Mouse (Mus musculus) retina, embryonic 14.5 days (tissue): ENCODE results near the gene Ddr2.

Experiments used
- DNase-seq: peaks from one replicate; pipeline ENCODE4 v3.0.0-alpha.2; 2015; ENCODE audit warnings: low spot score

The Ddr2 gene

DNA sequence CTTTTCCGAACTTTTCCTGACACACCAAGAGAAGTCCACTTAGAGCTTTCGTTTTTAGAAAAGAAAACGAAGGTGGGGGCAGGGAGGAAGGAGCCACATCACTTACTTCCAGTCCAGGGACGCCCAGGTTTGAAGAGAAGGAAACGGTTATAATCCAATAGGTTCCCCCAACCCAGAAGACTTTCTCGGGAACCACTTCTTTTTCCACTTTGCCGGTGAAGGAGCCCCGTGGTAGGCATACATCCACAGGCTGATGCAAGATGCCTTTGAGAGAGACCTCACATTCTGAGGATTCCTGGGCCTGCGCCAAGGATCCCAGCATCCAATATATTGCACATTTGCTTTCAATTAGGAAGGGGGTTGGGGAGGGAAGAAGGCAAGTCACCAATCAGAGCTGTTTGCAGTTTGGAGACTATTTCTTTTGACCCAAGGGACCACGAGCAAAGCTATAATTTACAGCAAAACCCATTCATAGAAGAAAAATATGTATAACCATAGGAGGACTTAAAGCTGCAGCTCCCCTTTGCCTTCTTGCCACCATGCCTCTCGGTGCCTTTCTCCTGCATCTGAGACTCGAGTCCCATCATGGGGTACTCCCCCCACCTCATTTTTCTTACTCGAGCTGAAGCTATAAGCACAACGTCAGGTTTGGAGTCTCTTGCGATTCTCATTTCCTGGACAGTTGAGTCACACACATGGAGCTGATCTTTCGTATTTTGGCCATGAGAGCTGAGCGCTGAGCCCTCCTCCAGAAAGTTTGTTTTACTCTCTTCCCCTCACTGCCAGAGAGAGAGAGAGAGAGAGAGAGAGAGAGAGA is at the start of gene Ddr2:
Ddr2 (minus strand) TSS at position 247 of the 817 bp plus-strand sequence.
- DNase-seq, result no peak

DNA sequence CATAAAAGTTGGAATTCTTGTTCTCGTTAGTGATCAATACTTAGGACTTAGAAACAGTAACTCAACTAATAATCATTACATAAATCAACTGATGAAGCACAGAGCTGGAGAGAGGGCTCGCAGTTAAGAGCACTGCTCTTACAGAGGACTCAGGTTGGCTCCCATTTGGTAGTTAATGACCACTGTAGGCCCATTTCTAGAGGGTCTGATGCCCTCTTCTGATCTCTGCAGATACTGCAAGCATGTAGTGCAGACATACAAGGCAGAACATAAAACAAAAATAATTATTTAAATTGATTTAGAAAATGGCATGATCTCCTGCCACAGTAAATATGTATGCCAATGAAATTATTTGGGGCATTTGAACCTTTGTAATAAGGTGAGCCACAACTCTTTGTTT is 49.1 kb upstream of the Ddr2 start:
- no peak for DNase-seq

DNA sequence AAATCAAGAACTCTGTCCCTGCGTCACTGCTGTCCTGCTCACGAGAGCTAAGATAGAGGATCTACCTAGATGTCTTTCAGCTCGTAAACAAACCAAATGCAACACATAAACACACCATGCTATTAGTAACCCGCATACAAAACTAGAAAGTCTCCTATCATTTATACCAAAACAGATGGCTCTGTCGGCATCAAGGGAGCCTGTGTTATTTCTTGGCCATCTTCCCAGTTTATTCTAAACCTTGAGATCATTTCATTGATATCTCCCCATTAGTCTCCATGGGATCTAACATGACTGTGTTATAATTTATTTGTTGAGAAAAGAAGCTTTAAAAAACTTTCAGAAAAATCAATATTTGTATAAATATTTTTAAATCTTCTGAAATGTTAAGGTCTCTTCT is 45.2 kb upstream of the Ddr2 start:
- no peak for DNase-seq

GRCm38 (mm10) chr1:170155298-170155697 is 44.7 kb upstream of the Ddr2 start:
- DNase-seq, result no peak

GRCm38 (mm10) chr1:170153986-170154385 is 43.4 kb upstream of the Ddr2 start:
- DNase-seq, result no peak

DNA sequence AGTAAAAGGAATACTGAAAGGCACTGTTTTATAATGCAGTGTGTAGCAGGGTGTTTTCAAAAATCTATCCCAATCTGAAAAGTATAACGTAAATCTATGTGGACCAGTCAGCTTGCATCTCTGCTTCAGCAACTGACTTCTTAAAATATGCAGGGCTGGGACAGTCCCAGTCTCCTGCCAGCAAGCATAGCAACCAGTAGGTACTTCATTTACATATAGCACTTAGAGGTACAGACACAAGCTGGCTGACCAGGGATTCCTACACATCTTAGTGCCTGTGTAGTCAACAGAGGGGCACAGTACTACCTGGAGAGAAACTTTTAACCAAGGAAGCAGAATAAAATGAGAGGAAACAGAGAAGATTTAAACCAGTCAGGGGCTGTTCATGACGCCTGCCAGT is 42.0 kb upstream of the Ddr2 start:
- no peak for DNase-seq

DNA sequence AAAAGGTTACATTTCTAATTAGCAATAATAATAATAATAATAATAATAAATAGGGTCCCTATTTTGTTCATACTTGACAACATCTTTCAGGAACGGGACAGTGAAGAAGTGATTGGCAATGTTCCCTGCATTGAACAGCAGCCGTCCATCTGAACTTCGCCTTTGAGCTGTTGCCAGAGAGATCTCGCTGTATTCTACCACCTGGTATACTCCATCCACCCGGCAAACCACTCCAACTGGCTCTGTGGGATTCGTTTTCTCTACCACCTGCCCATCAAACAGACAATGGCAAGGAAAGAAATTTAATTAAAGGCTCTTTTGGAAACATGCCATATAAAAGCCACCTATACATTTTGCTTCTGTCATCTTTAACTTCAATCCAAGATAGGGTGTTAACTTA is 40.3 kb upstream of the Ddr2 start:
- no peak for DNase-seq

DNA sequence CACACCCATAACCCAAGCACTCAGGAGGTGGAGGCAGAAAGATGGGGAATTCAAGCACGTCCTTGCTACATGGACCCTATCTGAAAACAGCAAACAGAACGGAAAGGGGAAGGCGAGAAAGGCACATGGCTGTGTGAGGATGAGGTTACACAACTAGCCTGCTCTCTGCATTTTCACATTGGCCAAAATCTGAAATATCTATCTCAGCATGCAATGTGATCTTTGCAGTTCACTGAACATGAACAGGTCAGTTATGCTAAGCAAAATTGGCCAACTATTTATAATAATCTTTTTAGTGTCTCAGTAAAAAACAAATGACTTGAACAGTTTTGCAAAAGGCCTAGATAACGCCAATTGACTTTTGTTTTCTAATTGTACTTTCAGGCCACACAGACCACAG is 39.2 kb upstream of the Ddr2 start:
- DNase-seq, result no peak

DNA sequence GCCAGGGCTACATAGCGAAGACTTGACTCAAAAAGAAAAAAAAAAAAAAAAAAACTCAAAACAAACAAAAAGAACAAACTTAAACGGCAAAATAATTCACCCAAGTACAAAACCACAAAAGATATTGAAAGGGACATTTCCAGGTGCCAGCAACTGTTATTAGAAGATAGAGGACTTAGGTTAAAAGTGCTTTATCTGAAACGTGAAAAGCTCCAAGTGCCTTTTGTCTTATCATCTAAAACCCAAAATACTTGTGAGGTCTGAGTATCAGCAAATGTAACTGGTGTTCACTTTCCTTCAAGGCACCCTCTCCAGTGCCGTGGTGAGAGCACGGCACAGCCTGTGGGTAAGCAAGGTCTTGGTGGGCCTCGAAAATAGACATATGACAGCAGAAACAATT is 38.0 kb upstream of the Ddr2 start:
- DNase-seq, result no peak

DNA sequence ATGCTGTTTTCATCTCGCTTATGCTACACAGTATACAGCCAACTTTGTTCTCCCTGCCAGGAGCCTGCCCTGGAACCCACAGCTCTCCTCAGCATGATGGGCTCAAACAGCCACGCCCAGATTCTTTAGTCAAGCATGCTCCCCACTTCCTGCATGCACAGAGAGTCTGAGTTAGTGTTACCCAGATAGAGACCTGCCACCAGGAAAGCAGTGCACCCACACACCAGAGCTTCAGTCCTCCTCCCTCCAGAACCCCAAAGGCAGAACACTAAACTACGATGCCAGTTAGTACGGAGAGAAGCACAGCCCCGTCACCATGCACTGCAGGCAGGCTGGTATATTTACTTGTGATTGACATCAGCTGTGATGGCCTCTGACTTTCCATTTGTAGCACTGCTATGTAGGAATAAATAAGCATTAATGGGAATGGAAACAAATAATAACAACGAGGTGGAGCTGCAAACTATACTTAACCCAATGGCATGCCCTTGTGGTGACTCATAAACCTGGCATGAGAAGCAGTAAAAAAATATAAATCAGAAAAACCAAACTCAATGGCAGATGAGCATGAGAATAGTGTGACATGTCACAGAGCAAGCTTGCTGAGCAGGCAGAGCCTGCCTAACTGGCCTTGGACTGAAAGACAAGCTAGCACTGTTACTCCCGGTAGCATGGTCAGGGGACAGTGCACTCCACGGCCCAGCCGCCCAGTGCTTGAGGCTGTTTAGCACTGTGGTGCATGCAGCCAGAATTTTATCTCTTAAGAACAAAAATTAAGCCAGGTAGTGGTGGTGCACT is 37.3 kb upstream of the Ddr2 start:
- no peak for DNase-seq

- no peak for DNase-seq
Measured at GRCm38 (mm10) chr1:170145606-170146005, 35.0 kb upstream of the Ddr2 start.

DNA sequence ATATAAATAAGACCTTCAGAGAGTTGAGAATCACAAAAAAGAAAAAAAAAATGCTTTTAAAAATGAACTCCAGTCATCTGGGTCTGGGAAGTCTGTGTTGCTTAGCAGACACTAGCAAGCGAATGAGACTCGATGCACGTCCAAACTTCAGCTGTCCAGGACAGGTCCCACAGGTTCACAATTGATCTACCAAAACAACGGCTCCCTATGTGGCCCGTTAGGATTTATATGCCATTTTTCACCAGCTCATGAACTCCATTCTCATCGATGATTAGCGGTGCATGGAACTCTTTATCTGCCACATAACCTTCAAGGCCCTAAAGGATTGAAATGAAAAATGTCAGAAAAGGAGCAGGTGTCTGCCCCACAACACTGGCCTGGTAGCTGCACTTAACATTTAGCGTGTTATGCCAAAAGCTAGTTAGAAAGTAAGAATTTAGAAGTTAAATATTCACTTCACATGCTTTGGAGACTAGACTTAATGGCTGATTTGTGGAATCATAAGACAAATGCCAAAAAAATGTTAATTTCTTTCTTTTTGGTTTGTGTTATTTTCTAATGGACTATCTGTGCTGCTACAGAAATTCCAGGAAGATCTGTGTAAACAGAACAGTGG is 31.8 kb upstream of the Ddr2 start:
- DNase-seq, result no peak

DNA sequence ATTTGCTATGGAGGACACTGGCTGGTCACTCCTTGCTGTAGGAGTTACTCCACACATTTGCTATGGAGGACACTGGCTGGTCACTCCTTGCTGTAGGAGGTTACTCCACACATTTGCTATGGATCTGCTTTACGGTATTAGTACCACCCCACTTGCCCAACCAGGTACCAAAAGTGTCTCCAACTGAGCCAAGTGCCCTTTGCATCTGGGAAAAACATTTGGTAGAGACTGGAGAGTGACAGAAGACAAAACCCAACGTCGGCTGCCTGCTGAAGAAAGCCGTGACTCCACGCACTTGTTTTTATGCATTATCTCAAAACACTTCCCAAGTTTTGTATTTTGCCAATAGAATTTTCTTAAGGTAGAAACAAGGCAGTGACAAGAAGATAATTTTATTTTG is 31.1 kb upstream of the Ddr2 start:
- DNase-seq, result no peak

GRCm38 (mm10) chr1:170136351-170137009 is 25.9 kb upstream of the Ddr2 start:
- DNase-seq, result peak; percentile 80

DNA sequence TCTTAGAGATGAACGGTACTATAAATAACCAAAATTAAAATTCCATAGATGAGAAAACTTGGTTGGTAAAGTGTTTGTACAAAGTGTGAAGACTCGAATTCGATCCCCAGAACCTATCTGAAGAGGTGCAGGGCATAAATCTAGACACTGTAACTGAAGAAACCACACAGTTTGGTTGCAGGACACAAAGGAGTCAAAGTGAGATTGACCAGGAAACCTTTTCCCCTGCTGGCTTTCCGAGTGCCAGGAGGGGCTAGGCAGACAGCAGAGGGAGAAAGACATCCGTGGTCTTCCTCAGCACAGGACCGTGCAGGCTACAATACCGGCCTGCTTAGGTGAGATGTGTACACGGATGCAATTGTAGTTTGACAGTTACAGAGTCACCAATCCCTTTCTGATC is 23.7 kb upstream of the Ddr2 start:
- no peak for DNase-seq

- no peak for DNase-seq
Measured at GRCm38 (mm10) chr1:170130962-170131361, 20.4 kb upstream of the Ddr2 start.

DNA sequence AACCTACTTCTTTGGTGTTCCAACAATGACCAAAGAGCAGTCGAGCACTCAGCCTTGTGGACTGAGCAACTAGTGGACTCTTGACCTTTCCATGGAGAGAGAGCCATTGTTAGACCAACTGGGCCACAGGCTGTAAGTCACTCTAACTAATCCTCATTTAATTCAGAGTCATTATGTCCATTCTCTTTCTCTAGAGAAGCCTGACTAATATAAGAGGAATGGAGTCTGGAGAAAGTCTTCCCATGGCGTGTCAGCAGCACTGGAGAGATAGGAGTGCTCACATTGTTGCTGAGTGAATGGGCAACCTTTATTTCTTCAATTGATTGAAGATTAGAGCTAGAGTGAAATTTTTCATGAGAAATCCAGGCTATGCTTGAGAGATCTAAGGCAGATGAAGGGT is 14.1 kb upstream of the Ddr2 start:
- DNase-seq, result no peak

- DNase-seq, result no peak
Measured at GRCm38 (mm10) chr1:170113616-170114015, 3.1 kb upstream of the Ddr2 start.

DNA sequence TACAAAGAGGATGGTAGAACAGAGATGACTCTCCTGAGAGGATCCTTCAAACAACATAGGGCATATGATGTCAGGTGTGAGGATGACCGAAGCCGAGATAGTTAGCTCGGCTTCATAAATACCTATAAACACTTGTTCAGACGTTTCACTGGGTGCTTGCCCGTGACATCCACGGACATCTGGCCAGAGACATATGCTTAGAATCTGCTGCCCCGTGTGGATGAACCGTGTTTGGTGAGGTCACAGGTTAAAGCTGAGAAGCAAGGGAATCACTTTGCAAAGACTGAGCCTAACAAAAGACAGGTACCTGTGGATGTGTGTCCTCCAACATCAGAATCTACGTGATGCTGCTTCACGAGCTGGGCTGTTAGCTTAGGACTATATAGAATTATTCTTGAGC is 1.7 kb upstream of the Ddr2 start:
- no peak for DNase-seq

- peak; percentile 6 for DNase-seq
Measured at GRCm38 (mm10) chr1:170111651-170112226, 1.2 kb upstream of the Ddr2 start.

DNA sequence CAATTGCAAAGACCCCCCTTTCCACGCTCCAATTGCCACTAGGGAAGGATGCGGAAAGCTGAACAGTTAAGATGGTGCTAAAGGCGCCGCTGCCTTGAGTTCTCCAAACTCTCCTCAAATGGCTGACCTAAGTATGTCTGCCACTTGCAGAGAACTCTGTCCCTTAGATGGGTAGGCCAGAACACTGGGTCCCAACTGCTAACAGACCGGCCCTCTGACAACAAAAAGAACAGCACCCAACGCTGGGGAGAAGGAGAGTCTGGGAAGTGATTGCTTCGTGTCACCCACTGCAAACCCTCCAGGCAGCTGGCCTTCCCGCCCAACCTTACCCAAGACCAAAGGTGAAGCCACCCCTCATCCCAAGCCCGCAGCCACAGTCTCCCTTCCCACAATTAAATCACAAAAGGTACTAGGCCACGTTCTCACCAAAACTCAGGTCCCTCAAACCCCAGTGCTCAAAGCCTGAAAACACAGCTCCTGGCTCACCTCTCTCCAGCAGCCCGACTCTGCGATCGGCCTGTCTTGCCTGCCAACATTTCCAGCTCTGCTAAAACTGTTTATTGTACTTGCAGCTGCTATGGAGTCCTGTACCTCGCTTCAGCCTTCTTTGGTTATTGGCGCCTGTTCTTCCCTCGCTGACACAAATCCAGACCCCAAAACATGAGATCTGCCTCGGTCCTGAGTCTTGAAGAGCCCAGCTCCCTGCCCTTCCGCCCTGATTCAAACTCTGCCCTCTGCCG is 616 bp downstream of the Ddr2 start:
- no peak for DNase-seq
